Mouse (Mus musculus): Measurements from ENCODE around the gene E2f8. TPM values are rescaled to one million over a fixed set of nuclear protein-coding genes. Genes with fewer than 3 reads are reported as not detected.

Gene E2f8
- polyA plus RNA-seq, 1 experiment from 2014 or later, result 37.2 TPM

DNA sequence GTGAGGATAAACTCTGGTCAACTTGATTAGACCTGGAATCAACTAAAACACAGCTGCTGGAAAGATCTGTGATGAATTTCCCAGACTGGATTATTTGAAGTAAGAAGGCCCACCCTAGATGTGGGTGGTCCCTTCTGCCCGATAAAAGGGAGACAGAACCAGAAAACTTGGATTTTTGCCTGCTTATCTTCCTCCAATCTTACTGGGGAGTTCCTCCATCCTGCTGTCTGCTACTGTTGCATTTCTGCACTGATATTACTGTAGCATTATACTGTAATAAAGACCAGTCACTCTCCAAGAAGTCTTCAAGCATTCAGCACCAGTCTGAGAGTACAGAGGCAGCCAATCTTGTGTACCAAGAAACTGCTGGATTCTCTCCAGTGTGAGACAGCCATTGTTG lies 23.1 kb downstream of the E2f8 start:
- Histone ChIP-seq H3K27me3 (replicated peaks; ENCODE audit: control insufficient read depth, insufficient read depth, low read length) (no peaks in the 10 kb centered on the region), H3K9ac (ENCODE audit: low read depth, low read length) (no peak overlapping the region), H3K27ac (ENCODE audit: low read depth, low read length) (no peak overlapping the region), H3K4me1 (replicated peaks; ENCODE audit: control insufficient read depth, insufficient read depth, low read length) (peaks cover 3% of the 10 kb centered on the region; the same call in 1 of the 2 replicates), H3K9me3 (ENCODE audit: control insufficient read depth, low read length) (no peaks in the 10 kb centered on the region), H3K4me3 (ENCODE audit: low read depth, low read length) (no peak overlapping the region), H3K36me3 (ENCODE audit: control insufficient read depth, insufficient read depth, low read length) (no peaks in the 10 kb centered on the region), H3K4me2 (no peak overlapping the region)
- no peak for DNase-seq (ENCODE audit: low spot score)
- WGBS, result 64% methylated on average over 1 of the region's 1 CpGs
- no peak for ATAC-seq (replicated peaks; ENCODE audit: low FRiP score)

DNA sequence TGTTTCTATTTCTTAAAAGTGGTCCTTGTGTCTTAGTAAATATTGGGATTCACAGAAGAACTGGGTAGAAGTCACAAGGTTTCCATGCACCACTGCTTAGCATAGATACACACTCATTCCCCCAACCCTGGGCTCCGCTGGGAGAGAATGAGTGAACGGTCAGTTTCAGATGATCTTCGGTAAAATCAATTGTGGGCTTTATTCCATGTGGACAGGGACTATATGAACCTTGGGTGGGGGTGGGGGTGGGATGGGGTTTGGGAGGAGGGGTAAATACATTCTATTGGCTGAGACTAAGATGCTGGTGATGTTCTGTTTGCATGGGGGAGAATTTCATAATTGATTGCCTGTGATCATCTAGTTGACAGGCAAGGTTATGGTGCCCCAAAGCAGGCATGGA lies 25.9 kb downstream of the E2f8 start:
- H3K4me1 ChIP-seq (replicated peaks; ENCODE audit: control insufficient read depth, insufficient read depth, low read length), result peaks cover 3% of the 10 kb centered on the region; the same call in 1 of the 2 replicates
- H3K27ac ChIP-seq (ENCODE audit: low read depth, low read length), result no peak overlapping the region
- no peaks in the 10 kb centered on the region for H3K9me3 ChIP-seq (ENCODE audit: control insufficient read depth, low read length)
- no peak overlapping the region for H3K4me3 ChIP-seq (ENCODE audit: low read depth, low read length)
- no peak overlapping the region for H3K4me2 ChIP-seq
- no peak for DNase-seq (ENCODE audit: low spot score)
- 88% methylated on average over 3 of the region's 3 CpGs for WGBS
- no peak overlapping the region for H3K9ac ChIP-seq (ENCODE audit: low read depth, low read length)
- ATAC-seq (replicated peaks; ENCODE audit: low FRiP score), result no peak
- no peaks in the 10 kb centered on the region for H3K27me3 ChIP-seq (replicated peaks; ENCODE audit: control insufficient read depth, insufficient read depth, low read length)
- no peaks in the 10 kb centered on the region for H3K36me3 ChIP-seq (ENCODE audit: control insufficient read depth, insufficient read depth, low read length)

DNA sequence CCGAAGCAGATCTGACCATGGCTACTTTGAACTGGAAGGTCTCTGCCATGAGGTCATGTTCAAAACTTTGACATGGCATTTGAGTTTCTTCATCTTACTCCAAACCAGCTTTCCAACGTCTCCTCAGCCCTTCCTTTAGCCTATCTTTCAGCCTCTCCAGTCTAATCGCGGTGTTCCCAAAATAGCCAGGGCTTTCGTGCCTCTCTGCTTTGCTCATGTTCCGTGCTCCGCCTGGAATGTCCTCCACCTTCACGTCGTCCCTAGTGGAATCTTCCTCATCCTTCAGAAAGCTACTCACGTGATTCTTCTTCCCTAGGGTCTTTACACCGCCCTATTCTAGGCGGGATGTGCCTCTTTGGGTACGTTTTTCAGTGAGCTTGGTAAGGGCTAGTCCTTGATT lies 27.9 kb downstream of the E2f8 start:
- DNase-seq (ENCODE audit: low spot score) (no peak), ATAC-seq (replicated peaks; ENCODE audit: low FRiP score) (no peak)
- no peaks in the 10 kb centered on the region for H3K36me3 ChIP-seq (ENCODE audit: control insufficient read depth, insufficient read depth, low read length)
- no peak overlapping the region for H3K4me2 ChIP-seq
- H3K9ac ChIP-seq (ENCODE audit: low read depth, low read length), result no peak overlapping the region
- no peaks in the 10 kb centered on the region for H3K27me3 ChIP-seq (replicated peaks; ENCODE audit: control insufficient read depth, insufficient read depth, low read length)
- H3K4me1 ChIP-seq (replicated peaks; ENCODE audit: control insufficient read depth, insufficient read depth, low read length), result no peaks in the 10 kb centered on the region
- no peak overlapping the region for H3K27ac ChIP-seq (ENCODE audit: low read depth, low read length)
- WGBS, result 81% methylated on average over 13 of the region's 13 CpGs
- no peak overlapping the region for H3K4me3 ChIP-seq (ENCODE audit: low read depth, low read length)
- no peaks in the 10 kb centered on the region for H3K9me3 ChIP-seq (ENCODE audit: control insufficient read depth, low read length)

DNA sequence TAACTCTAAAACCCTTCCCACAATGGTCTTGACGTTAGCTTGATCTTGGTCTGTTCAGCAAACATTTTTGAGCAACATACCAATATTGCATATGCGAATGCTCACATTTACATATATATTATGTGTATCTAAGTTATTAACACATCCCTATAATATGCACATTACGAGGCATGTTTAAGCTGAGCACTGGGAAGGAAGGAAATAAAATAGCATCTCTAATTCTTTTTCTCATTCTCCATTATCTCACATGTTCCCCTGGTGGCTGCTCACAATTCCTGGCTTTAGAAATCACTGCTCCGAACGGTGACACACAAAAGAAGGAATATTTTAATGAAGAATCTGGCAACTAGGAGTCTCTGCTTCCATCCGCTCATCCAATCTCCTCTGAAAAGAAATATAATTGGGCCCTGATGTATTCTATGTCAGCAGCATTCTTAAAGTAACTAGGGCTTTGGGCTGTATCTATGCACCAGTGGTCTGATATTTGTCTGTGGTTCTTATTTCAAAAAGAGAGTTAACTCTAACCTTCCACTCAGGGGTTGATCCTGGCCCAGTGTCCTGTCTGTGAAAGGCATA lies 29.8 kb downstream of the E2f8 start:
- Histone ChIP-seq H3K27me3 (replicated peaks; ENCODE audit: control insufficient read depth, insufficient read depth, low read length) (no peaks in the 10 kb centered on the region), H3K4me1 (replicated peaks; ENCODE audit: control insufficient read depth, insufficient read depth, low read length) (no peaks in the 10 kb centered on the region), H3K36me3 (ENCODE audit: control insufficient read depth, insufficient read depth, low read length) (no peaks in the 10 kb centered on the region), H3K27ac (ENCODE audit: low read depth, low read length) (no peak overlapping the region), H3K9me3 (ENCODE audit: control insufficient read depth, low read length) (no peaks in the 10 kb centered on the region), H3K4me3 (ENCODE audit: low read depth, low read length) (no peak overlapping the region), H3K9ac (ENCODE audit: low read depth, low read length) (no peak overlapping the region), H3K4me2 (no peak overlapping the region)
- ATAC-seq (replicated peaks; ENCODE audit: low FRiP score) (no peak), DNase-seq (ENCODE audit: low spot score) (no peak)
- WGBS, result 84% methylated on average over 6 of the region's 6 CpGs

DNA sequence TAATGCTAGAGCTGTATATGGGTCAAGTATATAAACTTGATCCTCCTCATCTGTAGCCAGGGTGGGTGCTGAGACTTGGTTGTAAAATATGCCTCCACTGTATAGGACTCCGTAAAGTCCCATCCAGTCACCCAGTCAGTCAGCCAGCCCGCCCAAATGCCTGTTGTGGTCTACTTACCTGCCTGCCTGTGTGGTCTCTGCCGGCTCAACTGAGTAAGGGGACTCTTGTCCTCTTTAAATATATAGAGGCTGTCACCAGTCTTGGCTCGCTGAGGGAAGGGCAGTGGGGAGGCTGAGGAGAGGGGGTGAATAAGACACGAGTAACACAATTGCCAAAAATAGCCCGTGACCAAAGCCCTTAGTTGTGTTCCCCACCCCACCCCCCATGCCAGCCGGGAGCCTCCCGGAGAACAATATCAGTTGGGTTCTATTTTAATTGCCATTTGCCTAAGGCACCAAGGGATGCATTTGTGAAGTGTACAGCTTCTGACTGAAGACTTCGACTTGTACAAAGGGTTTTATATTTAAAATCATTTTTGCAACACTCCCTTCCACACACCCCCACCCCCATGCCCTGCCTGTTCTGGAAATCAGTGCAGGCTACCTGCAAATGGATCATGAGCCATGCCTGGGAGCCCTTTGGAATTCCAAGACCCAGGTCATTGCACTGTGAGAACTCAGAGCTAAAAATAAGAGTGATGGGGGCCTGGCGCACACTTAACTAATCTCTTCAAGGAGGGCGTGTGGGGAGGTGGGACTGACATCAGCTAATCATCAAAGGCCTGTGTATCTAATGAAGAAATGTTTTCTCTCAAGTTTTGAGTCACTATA lies 33.4 kb downstream of the E2f8 start, which contains the start of gene Csrp3:
Gene Csrp3, minus strand, starts transcription at position 214 of the 831 bp plus-strand sequence.
- H3K36me3 ChIP-seq (ENCODE audit: control insufficient read depth, insufficient read depth, low read length), result no peaks in the 10 kb centered on the region
- 62% methylated on average over 11 of the region's 11 CpGs for WGBS
- no peak within 1 kb of the TSS for H3K4me3 ChIP-seq (ENCODE audit: low read depth, low read length)
- H3K4me1 ChIP-seq (replicated peaks; ENCODE audit: control insufficient read depth, insufficient read depth, low read length), result no peaks in the 10 kb centered on the region
- no peak within 1 kb of the TSS for H3K9ac ChIP-seq (ENCODE audit: low read depth, low read length)
- H3K27ac ChIP-seq (ENCODE audit: low read depth, low read length), result no peak within 1 kb of the TSS
- no peaks in the 10 kb centered on the region for H3K9me3 ChIP-seq (ENCODE audit: control insufficient read depth, low read length)
- ATAC-seq (replicated peaks; ENCODE audit: low FRiP score) (no peak), DNase-seq (ENCODE audit: low spot score) (no peak)
- no peak within 1 kb of the TSS for H3K4me2 ChIP-seq
- no peaks in the 10 kb centered on the region for H3K27me3 ChIP-seq (replicated peaks; ENCODE audit: control insufficient read depth, insufficient read depth, low read length)

DNA sequence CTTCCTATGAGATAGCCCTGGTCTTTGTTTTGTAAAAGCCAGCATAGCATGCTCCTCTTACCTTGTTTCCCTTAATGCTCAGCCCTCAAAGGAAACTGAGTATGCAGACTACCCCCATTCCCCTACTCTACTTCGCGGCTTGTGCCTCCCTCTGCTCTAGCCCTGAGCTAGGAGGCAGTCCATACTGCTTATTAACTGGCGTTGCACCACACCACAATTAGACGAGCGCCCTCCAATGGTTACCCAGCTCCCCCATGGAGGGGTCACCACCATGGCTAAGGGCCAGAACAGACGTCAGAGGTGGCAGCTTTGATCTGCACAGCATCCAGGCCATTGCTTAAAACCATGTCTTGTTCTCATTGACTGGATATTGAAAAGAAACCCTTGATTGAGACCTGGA lies 34.6 kb downstream of the E2f8 start:
- Histone ChIP-seq H3K27ac (ENCODE audit: low read depth, low read length) (no peak overlapping the region), H3K4me3 (ENCODE audit: low read depth, low read length) (no peak overlapping the region), H3K36me3 (ENCODE audit: control insufficient read depth, insufficient read depth, low read length) (no peaks in the 10 kb centered on the region), H3K9me3 (ENCODE audit: control insufficient read depth, low read length) (no peaks in the 10 kb centered on the region), H3K4me2 (no peak overlapping the region), H3K27me3 (replicated peaks; ENCODE audit: control insufficient read depth, insufficient read depth, low read length) (no peaks in the 10 kb centered on the region), H3K4me1 (replicated peaks; ENCODE audit: control insufficient read depth, insufficient read depth, low read length) (no peaks in the 10 kb centered on the region), H3K9ac (ENCODE audit: low read depth, low read length) (no peak overlapping the region)
- no peak for ATAC-seq (replicated peaks; ENCODE audit: low FRiP score)
- no peak for DNase-seq (ENCODE audit: low spot score)
- WGBS, result 66% methylated on average over 6 of the region's 6 CpGs

DNA sequence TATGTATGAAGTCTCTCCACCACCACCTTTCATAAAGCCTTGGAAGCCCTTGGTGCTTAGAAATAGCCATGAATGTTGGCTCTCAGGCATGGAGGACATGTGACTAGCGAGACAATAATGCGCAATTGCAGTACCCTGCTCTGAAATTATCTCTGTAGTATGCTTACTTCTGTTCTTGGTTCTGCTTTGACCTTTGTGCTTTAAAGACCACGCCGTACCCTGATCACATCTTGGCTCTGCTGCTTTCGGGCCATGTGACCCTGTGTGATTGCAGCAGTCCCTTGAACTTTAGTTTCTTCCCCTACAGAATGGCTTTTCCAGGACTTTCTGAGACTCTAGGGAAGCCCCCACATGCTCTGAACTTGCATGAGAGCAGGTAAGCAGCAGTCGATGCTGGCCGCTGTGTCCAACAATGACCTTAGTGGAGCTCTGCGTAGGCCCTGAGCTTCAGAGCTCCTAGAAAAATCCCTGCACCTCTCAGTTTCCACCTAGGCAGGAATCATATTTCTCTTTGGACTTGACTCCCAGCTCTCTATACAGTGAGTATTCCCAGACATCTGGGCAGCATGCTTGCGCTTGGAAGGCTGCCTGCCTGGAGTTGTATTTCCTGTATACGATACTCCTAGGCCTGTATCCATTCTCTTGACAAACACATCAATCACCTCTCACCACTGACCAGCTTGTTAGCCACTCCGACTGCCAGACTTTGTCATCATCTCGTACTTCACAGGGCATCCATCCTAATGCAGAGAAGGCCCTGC lies 36.0 kb downstream of the E2f8 start:
- H3K36me3 ChIP-seq (ENCODE audit: control insufficient read depth, insufficient read depth, low read length), result no peaks in the 10 kb centered on the region
- WGBS, result 79% methylated on average over 12 of the region's 12 CpGs
- no peaks in the 10 kb centered on the region for H3K9me3 ChIP-seq (ENCODE audit: control insufficient read depth, low read length)
- H3K9ac ChIP-seq (ENCODE audit: low read depth, low read length), result no peak overlapping the region
- ATAC-seq (replicated peaks; ENCODE audit: low FRiP score), result no peak
- no peak overlapping the region for H3K4me3 ChIP-seq (ENCODE audit: low read depth, low read length)
- no peaks in the 10 kb centered on the region for H3K4me1 ChIP-seq (replicated peaks; ENCODE audit: control insufficient read depth, insufficient read depth, low read length)
- H3K4me2 ChIP-seq, result no peak overlapping the region
- no peak overlapping the region for H3K27ac ChIP-seq (ENCODE audit: low read depth, low read length)
- no peak for DNase-seq (ENCODE audit: low spot score)
- no peaks in the 10 kb centered on the region for H3K27me3 ChIP-seq (replicated peaks; ENCODE audit: control insufficient read depth, insufficient read depth, low read length)

DNA sequence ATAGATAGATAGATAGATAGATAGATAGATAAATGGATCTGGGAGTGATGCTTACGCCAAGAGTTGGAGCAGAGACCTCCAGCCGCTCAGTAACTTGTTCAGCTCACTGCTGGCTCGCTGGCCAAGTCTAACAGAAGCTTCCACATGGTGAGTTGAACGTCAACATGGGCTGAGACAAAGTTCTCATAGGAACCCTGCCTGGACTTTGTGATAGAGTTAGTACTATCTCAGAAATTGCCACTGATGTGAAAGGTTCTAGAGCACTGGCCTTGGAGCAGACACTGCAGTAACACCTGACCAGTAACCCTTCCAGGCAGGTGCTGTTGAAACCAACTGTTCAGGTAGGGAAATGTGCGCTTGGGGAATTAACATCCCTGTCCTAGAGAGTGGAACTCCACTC lies 37.9 kb downstream of the E2f8 start:
- no peak overlapping the region for H3K4me3 ChIP-seq (ENCODE audit: low read depth, low read length)
- H3K27ac ChIP-seq (ENCODE audit: low read depth, low read length), result no peak overlapping the region
- ATAC-seq (replicated peaks; ENCODE audit: low FRiP score), result no peak
- no peaks in the 10 kb centered on the region for H3K4me1 ChIP-seq (replicated peaks; ENCODE audit: control insufficient read depth, insufficient read depth, low read length)
- H3K27me3 ChIP-seq (replicated peaks; ENCODE audit: control insufficient read depth, insufficient read depth, low read length), result no peaks in the 10 kb centered on the region
- 84% methylated on average over 5 of the region's 5 CpGs for WGBS
- H3K36me3 ChIP-seq (ENCODE audit: control insufficient read depth, insufficient read depth, low read length), result no peaks in the 10 kb centered on the region
- no peak for DNase-seq (ENCODE audit: low spot score)
- no peaks in the 10 kb centered on the region for H3K9me3 ChIP-seq (ENCODE audit: control insufficient read depth, low read length)
- no peak overlapping the region for H3K4me2 ChIP-seq
- no peak overlapping the region for H3K9ac ChIP-seq (ENCODE audit: low read depth, low read length)

Data from liver, embryonic 11.5 days (tissue).